Mouse (Mus musculus): ENCODE measurements around the gene Cul3. TPM values are rescaled to one million over a fixed set of nuclear protein-coding genes. Genes with fewer than 3 reads are reported as not detected.
A peak's percentile ranks its signal among the peaks of the same experiment; 100 is the strongest.
"Not testable (repeated sequence)": the region's sequence is repeated elsewhere in the genome, so short reads cannot be mapped to it uniquely, and the experiment has no call there.

Gene Cul3
- polyA plus RNA-seq (2015; fragmentation: Nextera tagmentation; extraction: Ambion mirVana) = 25.1 and 32.3 TPM in 2 replicates

- H3K4me1 ChIP-seq = peaks cover 30% of the 10 kb centered on the region
- peak within 1 kb of the TSS; percentile 97 for H3K27ac ChIP-seq
- no peaks in the 10 kb centered on the region for H3K9me3 ChIP-seq
- under 1% methylated on average over 63 of the region's 85 CpGs for WGBS
- H3K27me3 ChIP-seq (replicated peaks) = no peaks in the 10 kb centered on the region
- peak within 1 kb of the TSS; percentile 96 for H3K9ac ChIP-seq
- peak; percentile 98 for ATAC-seq (replicated peaks)
- H3K36me3 ChIP-seq (replicated peaks) = no peaks in the 10 kb centered on the region
- peak within 1 kb of the TSS; percentile 71 for H3K4me2 ChIP-seq
- H3K4me3 ChIP-seq = peak within 1 kb of the TSS; percentile 98
Measured at GRCm38 (mm10) chr1:80340436-80341376, at the start of gene Cul3. TSS of gene Cul3 (minus strand) at chr1:80340480.

GRCm38 (mm10) chr1:80389518-80389917 lies 49.2 kb upstream of the Cul3 start:
- Histone ChIP-seq H3K9ac (no peak overlapping the region), H3K27ac (no peak overlapping the region), H3K4me2 (no peak overlapping the region), H3K4me1 (no peaks in the 10 kb centered on the region), H3K36me3 (replicated peaks) (no peaks in the 10 kb centered on the region), H3K27me3 (replicated peaks) (no peaks in the 10 kb centered on the region), H3K4me3 (no peak overlapping the region), H3K9me3 (no peaks in the 10 kb centered on the region)
- WGBS = 90% methylated on average over 7 of the region's 7 CpGs
- ATAC-seq (replicated peaks) = no peak

DNA sequence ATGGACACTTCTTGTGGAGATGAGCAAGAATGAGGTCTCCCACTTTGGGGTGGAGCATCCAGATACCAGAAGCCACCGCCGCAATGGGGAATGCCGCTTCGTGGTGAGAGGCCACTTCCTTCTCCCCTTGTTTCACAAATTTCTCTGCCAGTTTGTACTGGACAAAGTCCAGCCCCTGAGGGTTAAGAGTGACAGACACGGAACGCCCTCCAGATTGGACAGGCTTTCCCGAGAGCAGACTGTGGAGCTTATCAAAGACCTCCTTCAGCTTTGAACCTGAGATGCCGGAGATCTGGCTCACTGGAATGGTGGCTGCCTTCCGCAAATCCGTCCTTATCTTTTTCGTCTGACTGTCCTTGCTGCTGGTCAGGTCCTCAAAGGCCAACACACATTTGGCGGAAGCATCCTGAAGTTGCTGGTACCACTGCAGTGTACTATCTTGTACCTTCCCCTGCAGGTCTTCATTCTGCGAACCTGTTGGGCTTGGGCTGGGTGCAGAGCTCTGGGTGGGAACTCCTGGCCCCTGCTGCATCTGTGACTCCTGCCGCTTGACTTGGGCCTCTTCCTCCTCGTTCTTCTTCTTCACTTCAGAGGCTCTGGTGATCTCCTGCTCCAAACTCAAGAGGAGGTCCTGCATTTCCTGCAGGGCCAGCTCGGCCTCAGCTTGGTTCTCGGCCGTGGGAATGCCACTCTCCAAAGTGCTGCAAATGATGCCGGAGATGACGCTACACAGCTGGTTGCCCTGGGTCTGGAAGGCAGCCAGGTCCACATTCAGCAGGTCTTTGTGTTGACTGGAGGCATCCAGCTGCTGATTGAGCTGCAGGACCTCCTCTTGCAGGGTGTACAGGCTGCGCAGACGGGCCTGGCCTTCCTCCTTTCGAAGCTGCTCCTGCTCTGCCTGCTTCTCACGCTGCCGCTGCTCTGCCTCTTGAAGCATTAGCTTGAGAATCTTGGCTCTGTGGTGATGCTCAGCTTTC lies 43.6 kb upstream of the Cul3 start:
- Histone ChIP-seq H3K36me3 (replicated peaks) (no peaks in the 10 kb centered on the region), H3K4me1 (no peaks in the 10 kb centered on the region), H3K9ac (no peak overlapping the region), H3K4me2 (no peak overlapping the region), H3K27ac (no peak overlapping the region), H3K9me3 (no peaks in the 10 kb centered on the region), H3K27me3 (replicated peaks) (no peaks in the 10 kb centered on the region), H3K4me3 (no peak overlapping the region)
- WGBS = 87% methylated on average over 25 of the region's 25 CpGs
- ATAC-seq (replicated peaks) = no peak

DNA sequence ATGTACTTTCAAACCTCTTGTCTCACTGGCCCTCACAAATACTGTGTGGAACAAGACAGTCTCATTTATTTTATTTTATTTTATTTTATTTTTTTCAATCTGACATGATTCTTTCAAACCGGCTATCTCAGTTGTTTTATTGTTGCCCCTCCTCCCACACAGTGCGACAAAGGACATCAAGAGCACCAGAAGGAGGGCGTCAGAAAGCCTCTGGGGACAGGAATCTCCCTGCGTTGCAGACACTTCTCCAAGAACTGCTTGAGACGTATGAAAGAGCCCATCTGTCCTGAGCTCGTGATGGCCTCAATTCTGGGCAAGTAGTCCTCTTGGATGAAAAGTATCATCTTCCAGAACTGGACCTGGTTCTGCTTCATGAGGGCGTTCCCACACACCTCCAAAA lies 42.6 kb upstream of the Cul3 start:
- no peak for ATAC-seq (replicated peaks)
- Histone ChIP-seq H3K9ac (no peak overlapping the region), H3K4me2 (no peak overlapping the region), H3K4me1 (no peaks in the 10 kb centered on the region), H3K27me3 (replicated peaks) (no peaks in the 10 kb centered on the region), H3K9me3 (no peaks in the 10 kb centered on the region), H3K27ac (no peak overlapping the region), H3K36me3 (replicated peaks) (no peaks in the 10 kb centered on the region), H3K4me3 (no peak overlapping the region)
- 77% methylated on average over 7 of the region's 7 CpGs for WGBS

DNA sequence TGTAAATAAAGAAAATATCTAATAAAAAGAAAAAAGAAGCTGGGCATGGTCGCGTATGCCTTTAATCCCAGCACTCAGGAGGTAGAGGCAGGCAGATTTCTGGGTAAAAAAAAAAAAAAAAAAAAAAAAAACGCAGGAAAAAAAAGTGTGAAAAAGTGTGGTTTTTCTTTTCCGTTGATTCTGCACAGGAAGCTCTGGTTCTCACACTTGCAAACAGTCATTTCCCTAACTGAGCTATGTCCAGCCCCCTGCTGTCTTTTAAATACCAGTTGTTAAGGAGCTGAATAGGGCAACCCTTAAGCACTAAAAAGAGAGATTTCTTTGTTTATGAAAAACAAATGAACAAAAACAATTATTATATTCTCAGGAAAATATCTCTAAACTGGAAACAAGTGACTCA lies 41.0 kb upstream of the Cul3 start:
- Histone ChIP-seq H3K27me3 (replicated peaks) (no peaks in the 10 kb centered on the region), H3K9ac (no peak overlapping the region), H3K9me3 (no peaks in the 10 kb centered on the region), H3K4me3 (no peak overlapping the region), H3K27ac (no peak overlapping the region), H3K36me3 (replicated peaks) (no peaks in the 10 kb centered on the region), H3K4me1 (no peaks in the 10 kb centered on the region), H3K4me2 (no peak overlapping the region)
- 19% methylated on average over 4 of the region's 4 CpGs for WGBS
- no peak for ATAC-seq (replicated peaks)

GRCm38 (mm10) chr1:80372010-80372409 lies 31.7 kb upstream of the Cul3 start:
- Histone ChIP-seq H3K9ac (no peak overlapping the region), H3K4me3 (no peak overlapping the region), H3K4me2 (no peak overlapping the region), H3K27me3 (replicated peaks) (no peaks in the 10 kb centered on the region), H3K27ac (no peak overlapping the region), H3K4me1 (no peaks in the 10 kb centered on the region), H3K36me3 (replicated peaks) (no peaks in the 10 kb centered on the region), H3K9me3 (no peaks in the 10 kb centered on the region)
- no peak for ATAC-seq (replicated peaks)
- 88% methylated on average over 3 of the region's 3 CpGs for WGBS

- H3K9ac ChIP-seq = no peak overlapping the region
- no peaks in the 10 kb centered on the region for H3K4me1 ChIP-seq
- H3K9me3 ChIP-seq = no peaks in the 10 kb centered on the region
- H3K4me2 ChIP-seq = no peak overlapping the region
- no peak overlapping the region for H3K4me3 ChIP-seq
- 85% methylated on average over 3 of the region's 3 CpGs for WGBS
- no peaks in the 10 kb centered on the region for H3K27me3 ChIP-seq (replicated peaks)
- no peak for ATAC-seq (replicated peaks)
- H3K36me3 ChIP-seq (replicated peaks) = no peaks in the 10 kb centered on the region
- H3K27ac ChIP-seq = no peak overlapping the region
Measured at GRCm38 (mm10) chr1:80371189-80371889, 31.1 kb upstream of the Cul3 start.

- Histone ChIP-seq H3K27ac (no peak overlapping the region), H3K9me3 (no peaks in the 10 kb centered on the region), H3K4me2 (no peak overlapping the region), H3K4me1 (no peaks in the 10 kb centered on the region), H3K4me3 (no peak overlapping the region), H3K27me3 (replicated peaks) (no peaks in the 10 kb centered on the region), H3K9ac (no peak overlapping the region), H3K36me3 (replicated peaks) (no peaks in the 10 kb centered on the region)
- WGBS = 90% methylated on average over 8 of the region's 8 CpGs
- ATAC-seq (replicated peaks) = no peak
Measured at GRCm38 (mm10) chr1:80363486-80363885, 23.2 kb upstream of the Cul3 start.

DNA sequence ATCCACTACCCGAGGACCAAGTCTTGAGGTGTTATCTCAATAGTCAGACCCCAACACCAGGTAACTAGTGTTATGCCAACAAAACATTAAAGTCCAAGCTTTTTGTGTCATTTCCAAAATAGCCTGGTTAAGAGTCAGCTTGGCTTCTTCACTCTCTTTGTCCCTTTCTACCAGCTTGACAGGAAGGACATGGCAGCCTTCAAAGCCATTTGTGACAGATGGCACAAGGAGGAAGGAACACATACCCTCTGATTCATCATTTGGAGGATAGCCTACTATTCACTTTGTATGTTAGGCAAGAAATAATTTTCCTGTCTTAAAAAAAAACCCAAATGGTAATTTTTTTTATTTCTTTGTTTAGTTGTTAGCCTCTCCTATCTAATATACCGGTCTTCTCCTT lies 22.7 kb upstream of the Cul3 start:
- WGBS = 82% methylated on average over 2 of the region's 2 CpGs
- H3K27ac ChIP-seq = no peak overlapping the region
- H3K4me3 ChIP-seq = no peak overlapping the region
- no peaks in the 10 kb centered on the region for H3K4me1 ChIP-seq
- H3K4me2 ChIP-seq = no peak overlapping the region
- no peaks in the 10 kb centered on the region for H3K36me3 ChIP-seq (replicated peaks)
- H3K27me3 ChIP-seq (replicated peaks) = no peaks in the 10 kb centered on the region
- no peaks in the 10 kb centered on the region for H3K9me3 ChIP-seq
- ATAC-seq (replicated peaks) = no peak
- H3K9ac ChIP-seq = no peak overlapping the region

DNA sequence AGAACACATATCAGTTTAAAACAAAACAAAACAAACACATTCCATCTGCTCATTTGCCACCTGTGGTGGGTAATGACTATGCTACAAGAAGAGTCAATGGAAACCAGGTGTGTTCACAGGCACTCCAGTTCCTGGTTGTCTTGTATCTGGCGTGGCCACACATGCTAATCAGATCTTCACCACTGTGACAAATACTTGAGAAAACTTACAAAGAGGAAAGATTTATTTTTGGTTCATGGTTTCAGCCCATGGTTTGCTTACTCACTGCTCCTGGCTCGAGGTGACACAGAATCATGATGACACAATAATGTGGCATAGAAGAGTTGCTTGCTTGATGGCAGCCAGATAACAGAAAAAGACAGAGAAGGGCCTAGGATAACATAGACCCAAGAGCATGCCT lies 22.1 kb upstream of the Cul3 start:
- Histone ChIP-seq H3K4me2 (no peak overlapping the region), H3K36me3 (replicated peaks) (no peaks in the 10 kb centered on the region), H3K9me3 (no peaks in the 10 kb centered on the region), H3K4me1 (no peaks in the 10 kb centered on the region), H3K4me3 (no peak overlapping the region), H3K27me3 (replicated peaks) (no peaks in the 10 kb centered on the region), H3K27ac (no peak overlapping the region), H3K9ac (no peak overlapping the region)
- WGBS = 69% methylated on average over 2 of the region's 2 CpGs
- ATAC-seq (replicated peaks) = no peak

GRCm38 (mm10) chr1:80361771-80362170 lies 21.5 kb upstream of the Cul3 start:
- WGBS = 86% methylated on average over 2 of the region's 2 CpGs
- not testable (repeated sequence) for ATAC-seq (replicated peaks); H3K27me3 ChIP-seq (replicated peaks); H3K27ac ChIP-seq; H3K9ac ChIP-seq; H3K4me1 ChIP-seq; H3K36me3 ChIP-seq (replicated peaks); H3K9me3 ChIP-seq; H3K4me2 ChIP-seq; H3K4me3 ChIP-seq
